Mouse (Mus musculus) yolk sac, embryonic 10.5 days (tissue): ENCODE data around the gene Cyp27b1.
"Not testable (repeated sequence)": the region's sequence is repeated elsewhere in the genome, so short reads cannot be mapped to it uniquely, and the experiment has no call there.

ENCODE experiments used
- DNase-seq: peaks from one replicate; pipeline ENCODE4 v3.0.0-alpha.2; 2017; ENCODE audit warnings: low spot score

The Cyp27b1 gene

DNA sequence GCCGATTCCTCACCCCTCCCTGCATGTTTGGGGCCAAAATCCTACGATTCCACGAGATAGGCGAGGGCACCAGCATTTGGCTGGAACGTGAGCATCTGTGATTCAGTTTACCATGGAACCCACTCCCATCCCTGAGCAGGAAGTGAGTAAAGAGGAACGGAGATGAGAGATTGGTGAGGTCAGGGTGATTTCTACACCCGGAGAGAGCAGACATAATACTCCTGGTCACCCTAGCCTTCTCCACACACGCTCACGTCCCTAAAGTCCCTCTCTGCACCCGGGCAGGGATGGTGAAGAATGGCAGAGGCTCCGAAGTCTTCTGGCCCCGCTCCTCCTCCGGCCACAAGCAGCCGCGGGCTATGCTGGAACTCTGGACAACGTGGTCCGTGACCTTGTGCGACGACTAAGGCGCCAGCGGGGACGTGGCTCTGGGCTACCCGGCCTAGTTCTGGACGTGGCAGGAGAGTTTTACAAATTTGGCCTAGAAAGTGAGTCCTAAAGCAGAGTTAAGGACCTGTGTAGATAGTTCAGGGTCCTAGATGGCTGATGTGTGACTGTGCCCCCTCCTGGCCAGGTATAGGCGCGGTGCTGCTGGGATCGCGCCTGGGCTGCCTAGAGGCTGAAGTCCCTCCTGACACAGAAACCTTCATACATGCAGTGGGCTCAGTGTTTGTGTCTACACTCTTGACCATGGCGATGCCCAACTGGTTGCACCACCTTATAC is 1.5 kb downstream of the Cyp27b1 start:
- no peak for DNase-seq

- DNase-seq, result no peak
Observed at GRCm38 (mm10) chr10:127050119-127050474, 2.0 kb downstream of the Cyp27b1 start.

- no peak for DNase-seq
Observed at GRCm38 (mm10) chr10:127054646-127055045, 6.6 kb downstream of the Cyp27b1 start.

GRCm38 (mm10) chr10:127055406-127055805 is 7.4 kb downstream of the Cyp27b1 start:
- DNase-seq, result no peak

DNA sequence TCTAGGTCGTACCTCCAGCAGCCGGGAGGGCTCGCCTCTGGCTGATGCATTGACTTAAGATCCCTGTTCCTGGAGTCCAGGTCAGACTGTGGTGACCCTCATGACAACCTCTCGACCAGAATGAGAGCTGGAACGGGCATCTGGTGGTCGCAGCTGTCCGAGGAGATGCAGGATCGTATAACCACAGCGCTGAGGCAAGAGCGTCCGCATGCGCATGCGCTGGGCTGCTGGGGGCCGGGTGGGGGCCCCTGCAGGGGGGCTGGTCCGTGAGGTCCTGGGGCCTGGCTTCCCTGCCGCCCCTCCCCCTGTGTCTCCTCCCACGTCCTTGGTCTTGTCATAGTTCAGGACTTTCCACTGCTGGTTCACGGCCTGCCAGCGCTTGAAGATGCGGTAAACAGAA is 8.4 kb downstream of the Cyp27b1 start:
- no peak for DNase-seq

GRCm38 (mm10) chr10:127058161-127058560 is 10.1 kb downstream of the Cyp27b1 start:
- DNase-seq, result peak; percentile 73

DNA sequence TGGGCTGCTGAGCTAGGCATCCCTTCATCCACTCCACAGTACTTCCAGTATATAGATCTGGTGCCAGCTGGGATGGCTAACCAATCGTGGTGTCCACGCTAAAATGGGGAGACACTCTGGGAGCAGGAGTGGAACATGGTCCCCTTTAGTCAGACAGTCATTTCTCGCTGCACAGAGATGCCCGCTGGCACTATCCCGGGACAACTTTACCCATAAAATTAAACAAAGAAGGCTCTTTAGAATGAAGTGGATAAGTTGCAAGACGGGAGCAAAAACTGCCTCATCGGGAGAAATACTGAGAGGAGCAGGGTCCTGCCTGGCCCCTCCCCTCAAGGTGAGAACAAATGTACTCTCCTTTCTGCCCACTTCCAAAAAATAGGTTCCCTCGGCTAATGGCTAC is 10.7 kb downstream of the Cyp27b1 start:
- no peak for DNase-seq

DNA sequence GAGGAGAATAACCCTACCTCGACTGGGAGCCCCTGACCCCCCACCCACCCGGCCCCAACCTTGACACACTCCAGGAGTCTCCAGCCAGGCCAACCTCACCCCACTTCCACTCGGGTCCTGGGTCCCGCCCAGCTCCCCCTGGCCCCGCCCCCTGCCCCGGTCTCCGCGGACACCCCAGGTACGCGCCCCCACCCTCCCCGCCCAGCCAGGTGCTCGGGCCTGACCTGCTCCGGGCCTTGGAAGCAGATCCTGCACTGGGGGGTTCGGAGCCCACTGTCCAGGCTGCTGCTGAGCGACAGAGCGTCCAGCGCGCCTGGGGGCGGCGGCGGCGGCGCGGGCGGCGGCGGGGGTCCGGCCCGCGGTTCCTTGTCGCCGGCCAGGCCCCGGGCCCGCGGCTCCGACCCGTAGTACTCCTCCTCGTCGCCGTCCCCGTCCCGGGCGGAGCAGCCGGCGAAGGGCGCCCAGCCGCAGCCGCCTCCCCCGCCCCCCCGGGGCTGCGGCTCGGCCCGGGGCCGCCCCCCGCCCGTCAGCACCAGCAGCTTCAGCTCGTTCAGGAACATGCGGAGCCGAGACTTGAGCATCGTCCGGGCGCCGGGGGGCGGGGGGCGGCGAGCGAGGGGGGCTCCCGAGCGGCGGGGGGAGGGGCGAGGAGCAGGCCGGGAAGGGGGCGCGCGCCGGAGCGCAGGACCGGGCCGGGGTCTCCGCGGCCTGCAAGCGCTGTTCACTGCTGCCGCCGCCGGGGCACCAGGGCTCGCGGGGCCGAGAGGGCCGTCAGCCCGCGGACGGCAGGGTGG is 11.3 kb downstream of the Cyp27b1 start:
- peak; percentile 47 for DNase-seq

DNA sequence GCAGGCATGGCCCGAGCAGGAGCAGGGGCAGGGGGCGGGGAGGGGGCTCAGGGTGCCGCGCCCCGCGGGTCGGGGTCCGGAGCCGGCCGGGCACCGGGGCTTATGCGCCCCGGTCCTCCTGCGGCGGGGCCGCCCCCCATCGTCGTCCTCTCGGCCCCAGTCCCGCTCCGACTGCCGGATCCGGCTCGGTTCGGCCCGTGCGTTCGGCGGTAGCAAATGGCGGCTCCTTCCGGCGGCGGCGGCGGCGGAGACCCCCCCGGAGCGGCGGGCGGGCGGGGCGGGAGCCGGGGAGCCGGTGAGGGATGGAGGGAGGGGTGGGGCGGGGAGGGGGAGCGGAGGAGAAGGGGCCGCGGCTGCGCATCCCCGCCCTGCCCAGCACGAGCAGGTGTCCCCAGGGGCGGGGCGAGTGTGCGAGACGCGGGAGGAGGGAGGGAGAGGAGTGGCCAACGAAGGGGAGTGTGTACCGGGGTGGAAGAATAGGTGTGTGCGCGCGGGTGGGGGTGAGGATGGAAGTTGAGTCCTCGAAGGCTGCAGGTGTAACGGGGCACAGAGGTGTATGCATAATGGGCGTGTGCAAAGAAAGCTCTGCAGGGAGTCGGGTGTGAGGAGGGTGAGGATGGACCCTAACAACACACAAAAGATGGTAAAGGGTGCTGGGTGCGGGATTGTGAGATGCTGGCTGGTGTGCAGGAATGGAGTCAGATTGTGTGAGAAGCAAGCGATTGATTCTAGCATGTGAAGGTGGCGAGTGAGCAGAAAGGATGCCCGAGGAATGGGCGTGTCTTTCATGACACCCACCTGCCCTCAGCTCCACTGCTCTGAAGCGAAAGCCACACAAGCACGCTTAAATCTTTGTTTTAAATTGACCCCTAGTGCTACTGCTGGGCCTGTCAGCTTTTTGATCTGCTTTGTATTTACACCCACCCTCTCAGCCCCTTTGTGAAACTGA is 12.2 kb downstream of the Cyp27b1 start, which contains the start of gene March9:
TSS of gene March9 (minus strand) at position 217 of the 949 bp plus-strand sequence.
- DNase-seq, result peak; percentile 85

DNA sequence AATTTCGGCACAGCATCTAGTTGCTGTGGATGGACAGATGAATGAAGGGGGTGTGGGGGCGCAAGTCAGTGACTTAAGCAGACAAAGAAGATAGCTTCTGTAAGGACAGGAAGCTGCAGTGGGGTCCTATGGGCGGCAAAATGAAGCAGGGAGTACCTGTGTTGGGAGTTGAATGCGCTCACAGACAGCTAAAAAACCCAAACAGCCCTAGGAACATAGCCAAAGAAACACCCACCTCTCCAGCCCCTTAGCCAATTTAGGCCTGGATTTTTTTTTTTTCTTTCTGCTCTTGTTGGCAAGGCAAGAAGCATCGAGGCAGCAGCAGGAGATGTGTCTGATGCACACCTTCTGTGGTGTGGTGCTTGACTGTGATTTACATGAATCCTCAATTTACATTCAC is 13.0 kb downstream of the Cyp27b1 start:
- no peak for DNase-seq

- no peak for DNase-seq
Observed at GRCm38 (mm10) chr10:127061513-127061912, 13.5 kb downstream of the Cyp27b1 start.

DNA sequence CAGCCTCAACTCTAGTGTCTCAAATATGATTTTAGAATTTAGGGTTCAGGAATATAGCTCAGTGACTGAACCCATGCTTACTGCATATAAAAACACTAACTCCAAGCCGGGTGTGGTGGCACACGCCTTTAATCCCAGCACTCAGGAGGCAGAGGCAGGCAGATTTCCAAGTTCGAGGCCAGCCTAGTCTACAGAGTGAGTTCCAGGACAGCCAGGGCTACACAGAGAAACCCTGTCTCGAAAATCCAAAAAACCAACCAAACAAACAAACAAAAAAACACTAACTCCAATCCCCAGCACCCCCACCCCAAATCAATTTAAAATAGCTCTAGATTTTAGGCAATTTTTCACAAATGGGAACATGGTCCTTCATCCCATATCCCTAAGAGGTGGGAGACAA is 14.1 kb downstream of the Cyp27b1 start:
- DNase-seq, result not testable (repeated sequence)

DNA sequence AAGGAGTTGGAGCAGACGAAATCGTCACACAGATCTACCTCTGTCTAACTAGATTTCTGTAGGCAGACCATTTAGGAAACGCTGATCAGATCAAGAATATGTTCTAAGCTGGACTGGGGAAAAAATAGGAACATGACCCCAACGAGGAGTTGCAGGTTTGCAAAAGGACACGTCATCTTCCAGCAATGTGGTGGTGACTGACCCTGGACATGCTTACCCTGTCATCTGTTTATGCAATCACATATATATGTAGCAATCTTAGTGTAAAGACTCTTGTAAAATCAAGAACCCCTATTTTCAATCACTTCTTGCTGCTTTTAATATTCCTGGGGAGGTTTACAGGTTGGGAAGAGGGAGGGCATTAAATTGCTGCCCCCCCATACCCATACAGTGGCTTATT is 14.5 kb downstream of the Cyp27b1 start:
- no peak for DNase-seq

DNA sequence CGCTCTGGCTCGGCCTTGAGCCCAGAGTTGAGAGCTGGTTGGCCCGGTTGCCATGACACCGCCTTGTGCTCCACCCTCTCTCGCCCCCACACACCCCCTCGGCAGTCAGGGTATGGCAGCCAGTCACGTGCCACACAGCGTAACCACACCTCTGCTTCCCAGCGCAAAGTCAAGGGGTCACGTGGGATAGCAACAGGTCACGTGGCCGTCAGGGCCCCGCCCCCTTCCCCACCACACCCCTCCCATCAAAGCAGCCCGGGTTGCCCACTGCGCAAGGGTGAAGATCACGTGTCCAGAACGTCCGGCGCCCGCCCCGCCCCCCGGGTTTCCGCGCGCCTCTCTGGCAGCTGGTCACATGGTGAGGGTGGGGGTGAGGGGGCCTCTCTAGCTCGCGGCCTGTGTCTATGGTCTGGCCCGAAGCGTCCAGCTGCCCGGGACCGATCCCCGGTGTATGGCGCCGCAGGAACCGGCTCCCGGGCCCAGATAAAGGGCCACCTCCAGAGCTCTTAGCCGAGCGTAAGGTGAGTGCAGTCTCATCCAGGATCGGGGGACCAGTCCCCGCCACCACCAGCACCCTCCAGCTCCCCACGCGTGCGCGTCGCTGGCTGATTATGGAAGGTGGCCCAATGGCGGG is 15.3 kb downstream of the Cyp27b1 start, which contains the start of gene Cdk4:
TSS of gene Cdk4 (plus strand) at position 296 of the 634 bp plus-strand sequence.
- DNase-seq, result peak; percentile 100

GRCm38 (mm10) chr10:127063913-127064870 is 16.1 kb downstream of the Cyp27b1 start:
- DNase-seq, result peak; percentile 42

DNA sequence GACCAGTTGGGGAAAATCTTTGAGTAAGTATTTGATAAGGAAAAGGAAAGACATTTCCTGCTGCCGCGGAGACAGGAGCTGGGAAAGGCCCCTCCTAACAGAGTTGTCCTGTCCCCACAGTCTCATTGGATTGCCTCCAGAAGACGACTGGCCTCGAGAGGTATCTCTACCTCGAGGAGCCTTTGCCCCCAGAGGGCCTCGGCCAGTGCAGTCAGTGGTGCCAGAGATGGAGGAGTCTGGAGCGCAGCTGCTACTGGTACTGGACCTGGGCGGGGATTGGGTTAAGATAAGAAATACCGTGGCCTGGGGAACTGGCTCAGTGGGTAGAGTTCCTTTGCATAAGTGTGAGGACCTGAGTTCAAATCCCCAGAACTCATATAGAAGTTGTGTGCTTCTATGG is 17.9 kb downstream of the Cyp27b1 start:
- no peak for DNase-seq

DNA sequence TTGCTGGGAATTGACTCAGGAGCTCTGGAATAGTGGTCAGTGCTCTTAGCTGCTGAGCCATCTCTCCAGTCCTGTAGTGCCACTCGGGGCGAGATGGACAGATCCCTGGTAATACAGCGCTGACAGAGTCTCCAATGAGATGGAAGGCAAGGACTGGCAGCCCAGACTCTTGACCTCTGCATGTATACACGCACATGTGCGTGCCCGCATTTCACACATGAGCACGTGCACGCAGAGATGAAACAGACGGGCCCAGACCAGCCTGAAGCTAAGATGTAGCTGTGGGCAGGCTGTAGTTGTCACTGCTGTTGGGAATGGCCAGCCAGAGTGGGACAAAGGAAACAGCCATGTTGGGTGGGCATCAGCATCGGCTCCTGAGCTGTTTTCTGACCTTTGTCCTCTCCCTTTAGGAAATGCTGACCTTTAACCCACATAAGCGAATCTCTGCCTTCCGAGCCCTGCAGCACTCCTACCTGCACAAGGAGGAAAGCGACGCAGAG is 18.5 kb downstream of the Cyp27b1 start:
- peak; percentile 76 for DNase-seq

DNA sequence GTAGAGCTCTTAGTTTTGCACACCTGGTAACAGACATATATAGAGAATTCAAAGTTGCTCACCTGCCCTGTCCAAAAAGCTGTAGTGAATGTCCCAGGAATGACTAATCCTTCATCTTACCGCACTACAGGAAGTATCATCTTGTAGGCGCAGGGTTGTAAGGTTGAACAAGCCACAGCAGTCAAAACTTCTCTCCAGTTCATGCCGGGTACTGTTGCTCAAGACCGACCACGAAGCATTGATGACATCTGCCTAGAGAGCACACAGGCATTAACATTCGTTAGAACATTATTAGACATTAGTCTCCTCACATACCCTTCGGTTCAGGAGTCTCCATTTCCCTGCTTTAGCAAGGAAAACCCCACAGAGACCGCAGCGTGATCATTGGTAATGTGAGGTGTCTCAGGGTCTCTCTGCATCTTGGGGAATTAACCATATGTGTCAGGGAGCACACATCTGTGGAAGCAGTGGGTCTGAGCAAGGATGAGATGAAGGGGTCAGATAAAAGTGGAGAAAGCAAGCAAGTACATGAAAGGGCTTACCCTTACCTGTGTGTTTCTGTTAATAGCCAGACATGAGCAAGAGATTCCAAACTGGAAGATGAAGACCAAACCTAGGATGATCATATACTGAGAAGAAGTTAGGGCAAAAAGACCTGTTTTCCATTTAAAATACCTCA is 20.4 kb downstream of the Cyp27b1 start:
- DNase-seq, result no peak

DNA sequence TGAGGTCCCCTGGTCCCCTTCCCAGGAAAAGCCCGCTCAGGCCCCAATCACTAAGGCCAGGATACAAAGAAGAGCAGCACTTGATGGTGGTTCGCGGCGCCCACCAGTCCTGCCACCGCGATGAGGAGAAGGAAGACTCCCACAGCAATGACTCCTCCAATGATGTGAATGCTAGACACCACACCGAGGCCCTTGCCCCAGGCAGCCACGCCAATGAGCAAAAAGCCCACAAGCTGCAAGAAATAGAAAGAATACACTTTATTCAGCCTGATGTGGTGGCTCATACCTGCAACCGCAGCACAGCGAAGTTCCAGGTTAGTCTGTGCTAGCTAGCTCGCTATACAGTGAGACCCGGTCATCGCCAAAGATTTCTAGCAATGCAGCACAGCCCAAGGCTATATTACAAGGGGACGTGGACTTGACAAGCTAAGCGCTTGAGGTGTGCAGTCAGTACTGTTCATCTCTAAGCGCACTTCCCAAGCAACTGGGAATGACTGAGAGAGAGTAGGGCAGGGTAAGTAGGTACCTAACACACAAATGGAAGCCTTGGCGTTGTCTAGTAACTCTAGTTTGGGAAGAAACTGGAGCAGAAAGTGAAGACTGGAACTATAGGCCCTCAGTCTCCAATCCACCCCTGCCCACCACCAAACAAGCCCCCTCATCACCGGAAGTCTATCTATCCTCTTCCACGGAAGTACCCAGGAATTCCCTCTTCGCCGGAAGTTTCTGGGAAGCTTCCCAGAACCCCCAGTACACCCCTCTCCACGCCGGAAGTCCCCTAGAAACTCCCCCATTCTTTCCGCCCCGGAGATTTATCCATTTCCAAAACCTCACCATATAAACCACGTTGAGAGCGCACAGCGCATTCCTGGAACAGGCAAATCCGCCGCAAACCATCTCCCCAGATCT is 21.5 kb downstream of the Cyp27b1 start:
- DNase-seq, result no peak
